Mouse (Mus musculus): ENCODE data around the gene Fkbp5. TPM values are rescaled to one million over a fixed set of nuclear protein-coding genes. Genes with fewer than 3 reads are reported as not detected.
A peak's percentile ranks its signal among the peaks of the same experiment; 100 is the strongest.

The Fkbp5 gene
- polyA plus RNA-seq, 1 experiment from 2014 or later, result 11.4 TPM

DNA sequence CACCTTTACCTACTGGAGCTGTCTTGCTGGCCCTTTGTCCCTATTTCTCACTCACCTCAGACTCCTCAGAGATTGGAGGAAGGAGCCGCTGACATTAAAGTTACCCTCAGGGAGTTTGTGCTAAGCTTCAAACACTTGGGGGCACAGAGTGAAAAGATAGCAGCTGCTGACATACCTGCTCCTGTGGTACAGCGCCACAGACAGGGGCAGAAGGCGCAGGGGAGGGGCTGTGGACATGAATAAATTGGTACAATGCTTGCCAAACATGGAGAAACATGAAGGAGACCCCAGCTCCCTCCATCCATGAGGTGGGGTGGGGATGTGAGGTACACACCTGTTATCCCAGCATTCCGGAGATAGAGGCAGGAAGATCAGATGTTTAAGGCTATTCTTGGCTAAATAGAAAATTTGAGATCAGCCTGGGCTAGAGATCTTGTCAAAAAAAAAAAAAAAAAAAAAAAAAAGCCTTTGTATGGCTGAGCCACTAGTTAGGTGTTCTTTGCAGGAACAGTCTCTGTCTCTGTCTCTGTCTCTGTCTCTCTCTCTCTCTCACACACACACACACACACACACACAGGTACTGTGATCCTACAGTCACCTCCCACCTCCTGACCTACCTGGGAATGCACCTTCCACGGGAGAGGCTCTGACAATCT, 3.9 kb upstream of the Fkbp5 start:
- DNase-seq (ENCODE audit: low spot score) (no peak), ATAC-seq (replicated peaks; ENCODE audit: low FRiP score) (no peak)
- Histone ChIP-seq H3K4me3 (ENCODE audit: low read depth, low read length) (no peak overlapping the region), H3K36me3 (ENCODE audit: control insufficient read depth, insufficient read depth, low read length) (no peaks in the 10 kb centered on the region), H3K27ac (ENCODE audit: low read depth, low read length) (no peak overlapping the region), H3K9ac (ENCODE audit: low read length) (no peak overlapping the region), H3K27me3 (ENCODE audit: control insufficient read depth, insufficient read depth, low read length) (peaks cover 8% of the 10 kb centered on the region), H3K4me2 (ENCODE audit: low read depth, low read length, severe bottlenecking) (no peak overlapping the region), H3K9me3 (ENCODE audit: control insufficient read depth, low read length) (no peaks in the 10 kb centered on the region), H3K4me1 (replicated peaks; ENCODE audit: control insufficient read depth, insufficient read depth, low read length) (peaks cover 13% of the 10 kb centered on the region)
- 64% methylated on average over 5 of the region's 5 CpGs for WGBS

- 83% methylated on average over 4 of the region's 4 CpGs for WGBS
- H3K9ac ChIP-seq (ENCODE audit: low read length), result no peak overlapping the region
- H3K27me3 ChIP-seq (ENCODE audit: control insufficient read depth, insufficient read depth, low read length), result peaks cover 8% of the 10 kb centered on the region
- no peak overlapping the region for H3K4me3 ChIP-seq (ENCODE audit: low read depth, low read length)
- peaks cover 13% of the 10 kb centered on the region for H3K4me1 ChIP-seq (replicated peaks; ENCODE audit: control insufficient read depth, insufficient read depth, low read length)
- DNase-seq (ENCODE audit: low spot score) (no peak), ATAC-seq (replicated peaks; ENCODE audit: low FRiP score) (no peak)
- no peak overlapping the region for H3K27ac ChIP-seq (ENCODE audit: low read depth, low read length)
- H3K9me3 ChIP-seq (ENCODE audit: control insufficient read depth, low read length), result no peaks in the 10 kb centered on the region
- no peaks in the 10 kb centered on the region for H3K36me3 ChIP-seq (ENCODE audit: control insufficient read depth, insufficient read depth, low read length)
- H3K4me2 ChIP-seq (ENCODE audit: low read depth, low read length, severe bottlenecking), result no peak overlapping the region
Observed at GRCm38 (mm10) chr17:28520561-28520960, 3.2 kb upstream of the Fkbp5 start.

- H3K9me3 ChIP-seq (ENCODE audit: control insufficient read depth, low read length), result no peaks in the 10 kb centered on the region
- no peak overlapping the region for H3K9ac ChIP-seq (ENCODE audit: low read length)
- H3K36me3 ChIP-seq (ENCODE audit: control insufficient read depth, insufficient read depth, low read length), result no peaks in the 10 kb centered on the region
- peaks cover 13% of the 10 kb centered on the region for H3K4me1 ChIP-seq (replicated peaks; ENCODE audit: control insufficient read depth, insufficient read depth, low read length)
- WGBS, result 91% methylated on average over 3 of the region's 3 CpGs
- H3K27ac ChIP-seq (ENCODE audit: low read depth, low read length), result no peak overlapping the region
- ATAC-seq (replicated peaks; ENCODE audit: low FRiP score) (no peak), DNase-seq (ENCODE audit: low spot score) (no peak)
- no peak overlapping the region for H3K4me2 ChIP-seq (ENCODE audit: low read depth, low read length, severe bottlenecking)
- no peak overlapping the region for H3K4me3 ChIP-seq (ENCODE audit: low read depth, low read length)
- H3K27me3 ChIP-seq (ENCODE audit: control insufficient read depth, insufficient read depth, low read length), result peaks cover 8% of the 10 kb centered on the region
Observed at GRCm38 (mm10) chr17:28519827-28520226, 2.5 kb upstream of the Fkbp5 start.

GRCm38 (mm10) chr17:28518615-28519071, 1.3 kb upstream of the Fkbp5 start:
- peak overlapping the region; percentile 63 for H3K9ac ChIP-seq (ENCODE audit: low read length)
- peaks cover 13% of the 10 kb centered on the region for H3K4me1 ChIP-seq (replicated peaks; ENCODE audit: control insufficient read depth, insufficient read depth, low read length)
- peaks cover 8% of the 10 kb centered on the region for H3K27me3 ChIP-seq (ENCODE audit: control insufficient read depth, insufficient read depth, low read length)
- H3K4me2 ChIP-seq (ENCODE audit: low read depth, low read length, severe bottlenecking), result peak overlapping the region; percentile 94
- DNase-seq (ENCODE audit: low spot score) (no peak), ATAC-seq (replicated peaks; ENCODE audit: low FRiP score) (no peak)
- 26% methylated on average over 8 of the region's 8 CpGs for WGBS
- H3K36me3 ChIP-seq (ENCODE audit: control insufficient read depth, insufficient read depth, low read length), result no peaks in the 10 kb centered on the region
- H3K9me3 ChIP-seq (ENCODE audit: control insufficient read depth, low read length), result no peaks in the 10 kb centered on the region
- no peak overlapping the region for H3K27ac ChIP-seq (ENCODE audit: low read depth, low read length)
- peak overlapping the region; percentile 41 for H3K4me3 ChIP-seq (ENCODE audit: low read depth, low read length)

DNA sequence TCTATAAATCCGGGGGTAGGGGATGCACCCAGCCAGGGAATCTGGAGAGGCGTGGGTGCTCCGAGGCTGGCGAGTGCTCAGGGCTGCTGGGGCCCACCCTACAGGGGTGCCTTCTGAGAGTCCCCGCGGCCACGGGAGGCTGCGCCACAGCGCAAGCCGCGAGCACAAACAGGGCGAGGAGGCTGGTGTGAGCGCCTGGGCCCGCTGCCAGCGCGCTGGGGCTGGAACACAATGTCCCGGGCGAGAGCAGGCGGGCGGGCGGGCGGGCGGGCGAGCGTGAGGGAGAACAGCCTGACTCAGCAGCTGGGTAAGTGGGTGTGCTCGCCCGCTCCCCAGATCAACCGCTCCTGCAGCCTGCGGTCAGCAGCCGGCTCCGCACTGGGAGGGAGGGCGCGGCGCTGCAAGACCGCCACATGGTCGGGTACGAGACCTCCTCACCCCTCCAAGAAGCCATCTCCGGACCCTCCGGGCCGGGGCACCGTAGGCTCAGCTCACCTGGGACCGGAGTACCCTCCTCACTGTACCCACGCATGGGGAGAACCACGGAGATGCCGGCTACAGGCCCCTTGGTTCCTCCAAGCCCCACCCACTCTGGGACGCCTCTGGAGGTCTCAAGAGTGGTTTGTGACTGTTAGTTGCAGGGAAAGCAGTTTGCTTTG, 758 bp upstream of the Fkbp5 start:
- ATAC-seq (replicated peaks; ENCODE audit: low FRiP score) (peak; percentile 70), DNase-seq (ENCODE audit: low spot score) (peak; percentile 81)
- H3K4me3 ChIP-seq (ENCODE audit: low read depth, low read length), result peak overlapping the region; percentile 41
- H3K27me3 ChIP-seq (ENCODE audit: control insufficient read depth, insufficient read depth, low read length), result peaks cover 8% of the 10 kb centered on the region
- no peaks in the 10 kb centered on the region for H3K36me3 ChIP-seq (ENCODE audit: control insufficient read depth, insufficient read depth, low read length)
- WGBS, result 1% methylated on average over 46 of the region's 46 CpGs
- peak overlapping the region; percentile 50; the same call in 1 of the 2 replicates for H3K27ac ChIP-seq (ENCODE audit: low read depth, low read length)
- H3K4me1 ChIP-seq (replicated peaks; ENCODE audit: control insufficient read depth, insufficient read depth, low read length), result peaks cover 13% of the 10 kb centered on the region
- peak overlapping the region; percentile 63 for H3K9ac ChIP-seq (ENCODE audit: low read length)
- H3K9me3 ChIP-seq (ENCODE audit: control insufficient read depth, low read length), result no peaks in the 10 kb centered on the region
- H3K4me2 ChIP-seq (ENCODE audit: low read depth, low read length, severe bottlenecking), result peak overlapping the region; percentile 94

GRCm38 (mm10) chr17:28516881-28517280, 446 bp downstream of the Fkbp5 start:
- H3K4me1 ChIP-seq (replicated peaks; ENCODE audit: control insufficient read depth, insufficient read depth, low read length), result peaks cover 13% of the 10 kb centered on the region
- peaks cover 8% of the 10 kb centered on the region for H3K27me3 ChIP-seq (ENCODE audit: control insufficient read depth, insufficient read depth, low read length)
- no peak overlapping the region for H3K4me2 ChIP-seq (ENCODE audit: low read depth, low read length, severe bottlenecking)
- H3K27ac ChIP-seq (ENCODE audit: low read depth, low read length), result no peak overlapping the region
- DNase-seq (ENCODE audit: low spot score) (no peak), ATAC-seq (replicated peaks; ENCODE audit: low FRiP score) (no peak)
- no peak overlapping the region for H3K4me3 ChIP-seq (ENCODE audit: low read depth, low read length)
- WGBS, result 75% methylated on average over 4 of the region's 4 CpGs
- no peaks in the 10 kb centered on the region for H3K36me3 ChIP-seq (ENCODE audit: control insufficient read depth, insufficient read depth, low read length)
- H3K9ac ChIP-seq (ENCODE audit: low read length), result no peak overlapping the region
- no peaks in the 10 kb centered on the region for H3K9me3 ChIP-seq (ENCODE audit: control insufficient read depth, low read length)

DNA sequence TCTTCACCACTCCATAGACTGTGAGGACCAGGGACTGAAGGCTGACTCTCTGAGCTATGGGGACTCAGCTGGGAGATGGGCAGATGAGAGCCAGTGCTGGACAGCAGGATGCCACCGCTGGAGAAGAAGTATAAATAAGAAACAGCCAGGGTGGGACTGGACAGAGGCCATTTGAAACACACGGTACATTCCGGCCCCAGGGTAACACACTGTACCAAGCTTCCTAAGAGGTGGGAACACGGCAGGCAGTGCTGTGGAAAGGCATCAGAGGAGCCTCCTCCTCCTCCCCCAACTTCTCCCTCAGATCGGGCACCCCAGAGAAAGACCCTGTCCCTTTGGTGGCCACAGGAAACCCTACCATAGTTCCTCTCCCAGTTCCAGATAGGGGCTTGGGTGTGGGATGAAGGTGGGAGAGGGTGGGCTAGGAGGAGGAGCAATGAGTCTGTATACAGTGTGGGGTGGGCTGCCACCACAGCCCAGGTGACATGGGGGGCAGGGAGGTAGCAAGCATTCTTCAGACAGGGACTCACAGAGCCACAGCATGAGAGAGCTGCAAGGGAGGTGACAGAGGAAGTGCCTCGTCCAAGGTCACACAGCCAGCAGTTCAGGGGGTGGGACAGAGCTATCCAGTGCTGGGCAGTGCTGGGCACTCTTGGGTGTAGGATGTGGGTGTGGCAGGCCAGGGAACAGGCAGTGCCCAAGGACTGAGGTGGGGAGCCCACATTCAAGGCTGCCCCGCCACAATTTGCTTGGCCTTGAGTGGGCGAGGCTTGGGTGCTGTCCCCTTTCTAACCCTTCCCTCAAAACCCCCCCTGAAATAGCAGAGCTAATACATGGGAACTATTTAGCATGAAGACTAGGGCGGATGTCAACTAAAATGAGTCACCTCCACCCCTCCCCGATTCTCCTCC, 1.6 kb downstream of the Fkbp5 start:
- H3K27ac ChIP-seq (ENCODE audit: low read depth, low read length), result no peak overlapping the region
- no peak for DNase-seq (ENCODE audit: low spot score)
- 65% methylated on average over 10 of the region's 10 CpGs for WGBS
- no peak overlapping the region for H3K9ac ChIP-seq (ENCODE audit: low read length)
- H3K4me2 ChIP-seq (ENCODE audit: low read depth, low read length, severe bottlenecking), result no peak overlapping the region
- no peak overlapping the region for H3K4me3 ChIP-seq (ENCODE audit: low read depth, low read length)
- 0 out of 2 replicates have a peak, but pooled peaks have one; percentile 34 for ATAC-seq (replicated peaks; ENCODE audit: low FRiP score)
- H3K4me1 ChIP-seq (replicated peaks; ENCODE audit: control insufficient read depth, insufficient read depth, low read length), result peaks cover 21% of the 10 kb centered on the region
- no peaks in the 10 kb centered on the region for H3K36me3 ChIP-seq (ENCODE audit: control insufficient read depth, insufficient read depth, low read length)
- peaks cover 7% of the 10 kb centered on the region for H3K27me3 ChIP-seq (ENCODE audit: control insufficient read depth, insufficient read depth, low read length)
- H3K9me3 ChIP-seq (ENCODE audit: control insufficient read depth, low read length), result no peaks in the 10 kb centered on the region

- DNase-seq (ENCODE audit: low spot score) (no peak), ATAC-seq (replicated peaks; ENCODE audit: low FRiP score) (no peak)
- Histone ChIP-seq H3K27me3 (ENCODE audit: control insufficient read depth, insufficient read depth, low read length) (peaks cover 7% of the 10 kb centered on the region), H3K4me1 (replicated peaks; ENCODE audit: control insufficient read depth, insufficient read depth, low read length) (peaks cover 23% of the 10 kb centered on the region), H3K27ac (ENCODE audit: low read depth, low read length) (no peak overlapping the region), H3K36me3 (ENCODE audit: control insufficient read depth, insufficient read depth, low read length) (no peaks in the 10 kb centered on the region), H3K4me2 (ENCODE audit: low read depth, low read length, severe bottlenecking) (no peak overlapping the region), H3K4me3 (ENCODE audit: low read depth, low read length) (no peak overlapping the region), H3K9ac (ENCODE audit: low read length) (no peak overlapping the region), H3K9me3 (ENCODE audit: control insufficient read depth, low read length) (no peaks in the 10 kb centered on the region)
- 63% methylated on average over 5 of the region's 5 CpGs for WGBS
Observed at GRCm38 (mm10) chr17:28514555-28514954, 2.8 kb downstream of the Fkbp5 start.

Data from forebrain, embryonic 11.5 days (tissue).